Mouse (Mus musculus) CD4-positive, CD25-positive, alpha-beta regulatory T cell, adult 2 months (primary cell): ENCODE measurements around the gene Adam26b.
"Not testable (repeated sequence)": the region's sequence is repeated elsewhere in the genome, so short reads cannot be mapped to it uniquely, and the experiment has no call there.

Source experiments
- DNase-seq: peaks from one replicate; pipeline ENCODE4 v3.0.0-alpha.2; 2012; ENCODE audit warnings: low read depth, low spot score

Gene Adam26b

GRCm38 (mm10) chr8:43528006-43528405 is at the start of gene Adam26b:
Gene Adam26b, minus strand, starts transcription at chr8:43528106.
- not testable (repeated sequence) for DNase-seq

GRCm38 (mm10) chr8:43576607-43577006 is 48.7 kb upstream of the Adam26b start, which contains the start of gene Adam26a:
Gene Adam26a, minus strand, starts transcription at chr8:43576707.
- DNase-seq = not testable (repeated sequence)
